ENCODE assay signal across 20 mouse cellular contexts in the genomic region with DNA sequence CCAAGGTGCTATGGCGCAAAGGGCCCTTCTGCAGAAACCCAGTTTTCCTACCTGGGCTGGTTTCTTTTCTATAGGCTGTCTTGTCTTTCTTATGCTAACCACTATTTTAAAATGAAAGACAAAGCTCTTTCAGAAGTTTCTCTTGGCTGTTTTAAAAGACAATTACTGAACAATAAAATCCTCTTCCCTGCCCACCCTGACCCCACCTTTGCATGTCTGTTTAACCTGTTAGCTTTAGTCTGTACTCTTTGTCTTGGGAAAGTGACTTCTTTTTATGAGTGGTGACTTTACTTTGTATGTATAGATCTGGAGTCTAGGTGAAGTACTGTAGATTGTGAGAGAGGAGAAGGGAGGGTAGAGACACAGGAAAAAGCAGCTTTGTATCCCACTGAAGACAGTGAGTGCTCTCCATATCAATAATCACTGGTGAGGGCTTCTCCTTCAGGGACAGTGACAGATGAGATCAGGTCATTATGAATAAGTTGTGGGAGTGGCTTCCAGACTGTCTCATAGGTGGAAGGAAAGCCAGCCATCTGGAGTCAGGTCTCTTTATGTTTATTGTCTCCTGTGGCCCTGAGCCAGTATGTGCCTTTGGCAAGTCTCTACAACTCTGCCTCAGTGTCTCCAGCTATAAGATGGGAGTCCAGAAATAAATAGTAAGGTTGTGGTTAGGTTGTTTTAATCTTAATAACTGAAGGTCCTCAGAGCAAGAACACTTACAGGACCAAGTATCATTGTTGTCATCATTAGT. TPM values are rescaled to one million over a fixed set of nuclear protein-coding genes. Genes with fewer than 3 reads are reported as not detected.
"Had no signal": no experiment of that assay in that cellular context is flagged by ENCODE, and none has a peak within 500 bp of the region (broad histone marks: within the 10 kb centered on the region; RNA-seq: fewer than 3 reads in every experiment).

No protein-coding gene starts in this region.

- H3K27ac ChIP-seq: kidney, embryonic 15.5 days; left cerebral cortex, adult 2 months; limb, embryonic 10.5 days; liver, embryonic 15.5 days; macrophage; midbrain, embryonic 13.5 days; stomach, embryonic 15.5 days had no signal

- H3K4me3 ChIP-seq: kidney, embryonic 15.5 days; left cerebral cortex, adult 2 months; limb, embryonic 10.5 days; liver, embryonic 15.5 days; midbrain, embryonic 13.5 days; stomach, embryonic 15.5 days had no signal

- DNase-seq: kidney, postnatal 14 days; lung, embryonic 14.5 days; lung, postnatal 10 days; right cerebral cortex, postnatal 14 days; thymus, postnatal 36 days had no signal

- H3K4me1 ChIP-seq: kidney, embryonic 15.5 days; limb, embryonic 10.5 days; midbrain, embryonic 13.5 days; stomach, embryonic 15.5 days had no signal

- ATAC-seq: midbrain, embryonic 13.5 days had no signal

- H3K27me3 ChIP-seq: kidney, embryonic 15.5 days; liver, embryonic 15.5 days; midbrain, embryonic 13.5 days; stomach, embryonic 15.5 days had no signal

RNA-seq across cellular contexts. Expression of a gene that starts 22.1 kb away (rescaled TPM):
- total RNA-seq: layer of hippocampus, postnatal 25 days; left cerebral cortex, adult 2 months; left cerebral cortex, postnatal 14 days; megakaryocyte-erythroid progenitor cell, adult 5-6 weeks had no signal
- polyA plus RNA-seq: lung, embryonic 14.5 days; midbrain, embryonic 13.5 days; midbrain, postnatal 0 days; neural tube, embryonic 14.5 days; spleen, adult 2 months; testis, adult 2 months had no signal

RNA-seq across cellular contexts. Expression of a gene that starts 36.2 kb away (rescaled TPM):
- total RNA-seq: layer of hippocampus, postnatal 25 days; left cerebral cortex, adult 2 months; left cerebral cortex, postnatal 14 days; megakaryocyte-erythroid progenitor cell, adult 5-6 weeks; midbrain, postnatal 0 days had no signal
- polyA plus RNA-seq: liver, embryonic 11.5 days; lung, embryonic 14.5 days; macrophage; midbrain, embryonic 13.5 days; midbrain, postnatal 0 days; neural tube, embryonic 14.5 days; spleen, adult 2 months had no signal

RNA-seq across cellular contexts. Expression of a gene that starts 37.6 kb away (rescaled TPM):
- total RNA-seq: megakaryocyte-erythroid progenitor cell, adult 5-6 weeks had no signal
- polyA plus RNA-seq: liver, embryonic 11.5 days; lung, embryonic 14.5 days had no signal

RNA-seq across cellular contexts. Expression of a gene that starts 43.5 kb away (rescaled TPM):
- total RNA-seq: megakaryocyte-erythroid progenitor cell, adult 5-6 weeks; midbrain, postnatal 0 days had no signal
- polyA plus RNA-seq: limb, embryonic 10.5 days; liver, embryonic 11.5 days; liver, embryonic 15.5 days; lung, embryonic 14.5 days; macrophage; midbrain, embryonic 13.5 days; midbrain, postnatal 0 days; spleen, adult 2 months; stomach, embryonic 15.5 days had no signal
